Mouse (Mus musculus) stomach, postnatal 0 days (tissue): ENCODE results near the gene Acadvl.

Source experiments
- CTCF ChIP-seq: IDR thresholded peaks from 2 replicates; pipeline ENCODE4 v1.5.1; 2016; ENCODE audit warnings: antibody characterized with exemption, low read depth, mild to moderate bottlenecking, moderate library complexity
- EP300 ChIP-seq: optimal IDR thresholded peaks from 2 replicates; pipeline ENCODE3; 2016; ENCODE audit warnings: antibody characterized with exemption

DNA sequence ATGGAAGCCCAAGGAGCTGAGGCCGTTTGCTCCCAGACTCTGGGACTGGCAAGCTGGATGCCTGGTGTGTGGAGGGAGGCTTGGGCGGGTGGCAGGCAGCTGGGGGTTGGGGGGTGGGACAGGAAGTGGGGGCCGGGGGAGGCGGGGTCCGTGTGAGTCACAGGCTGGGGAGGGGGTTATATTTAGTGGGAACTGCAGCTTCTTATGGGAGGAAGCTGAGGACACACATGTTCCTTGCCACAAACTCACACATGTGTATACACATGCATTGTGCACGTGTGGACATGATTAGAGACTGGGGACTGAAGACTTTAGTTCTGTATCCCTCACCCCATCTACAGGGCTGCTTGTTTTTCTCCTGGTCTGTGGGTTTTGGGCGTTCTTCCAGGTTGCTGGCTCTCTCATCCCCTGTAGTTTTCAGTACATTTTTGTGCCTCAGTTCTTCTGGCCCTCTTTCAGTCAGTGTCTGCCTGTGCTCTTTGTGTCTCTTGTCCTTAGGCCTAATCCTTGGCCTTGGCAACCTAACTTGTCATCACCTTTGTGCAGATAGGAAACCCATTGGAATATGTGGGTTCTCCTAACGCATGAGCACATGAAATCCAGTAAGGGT is 4.9 kb upstream of the Acadvl start:
- TF ChIP-seq CTCF (no peak), EP300 (no peak)
